Mouse (Mus musculus) T-helper 1 cell (primary cell): ENCODE data around the gene Vac14.

ENCODE experiments used
- in situ Hi-C: fragments of 300-600 bp; cut with MboI, MseI; formaldehyde crosslinking; loops from one replicate; pipeline ENCODE4 v1.15.1; 2025; ENCODE audit warnings: high pct_unique_total_duplicates

Gene Vac14

DNA sequence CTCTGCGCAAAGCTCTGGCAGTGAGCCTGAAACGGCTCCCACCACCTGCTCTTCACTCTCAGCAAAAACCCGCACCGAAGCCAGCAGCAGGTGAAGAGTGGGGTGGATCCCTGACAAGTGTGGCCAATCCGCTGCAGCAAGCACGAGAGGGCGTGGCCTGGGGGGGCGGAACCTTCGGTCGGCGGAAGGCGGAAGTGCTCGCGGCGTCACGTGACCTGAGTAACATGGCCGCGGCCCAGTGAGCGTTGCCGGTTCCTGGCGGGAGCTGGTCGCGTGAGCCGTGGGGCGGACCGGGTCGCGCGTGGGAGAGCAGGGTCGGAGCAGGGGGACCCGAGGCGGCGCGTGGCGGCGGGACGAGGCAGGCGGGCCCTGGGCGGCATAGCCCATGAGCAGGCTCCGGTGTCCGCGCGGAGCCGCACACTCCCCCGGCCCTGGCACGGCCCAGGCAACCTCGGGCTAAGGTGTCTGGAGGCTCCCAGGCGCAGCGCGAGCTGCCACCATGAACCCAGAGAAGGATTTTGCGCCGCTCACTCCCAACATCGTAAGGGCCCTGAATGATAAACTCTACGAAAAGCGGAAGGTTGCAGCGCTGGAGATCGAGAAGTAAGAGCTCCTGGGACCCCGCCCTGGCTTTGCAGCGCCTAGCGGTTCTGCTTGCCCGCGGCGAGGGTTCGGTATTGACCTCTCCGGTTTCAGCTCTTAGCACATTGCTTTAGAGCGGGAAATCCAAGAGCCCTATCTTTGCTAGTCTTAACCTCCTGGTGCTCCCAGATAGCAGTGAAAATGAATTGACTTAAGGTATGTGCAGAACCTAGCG lies at the start of gene Vac14:
TSS of gene Vac14 (plus strand) at position 195 of the 817 bp plus-strand sequence.
- in situ Hi-C loops, result loop anchor here (10.0 kb wide), 1 partner anchor 404 kb away; the partner anchor contains the start of gene Cmtr2

DNA sequence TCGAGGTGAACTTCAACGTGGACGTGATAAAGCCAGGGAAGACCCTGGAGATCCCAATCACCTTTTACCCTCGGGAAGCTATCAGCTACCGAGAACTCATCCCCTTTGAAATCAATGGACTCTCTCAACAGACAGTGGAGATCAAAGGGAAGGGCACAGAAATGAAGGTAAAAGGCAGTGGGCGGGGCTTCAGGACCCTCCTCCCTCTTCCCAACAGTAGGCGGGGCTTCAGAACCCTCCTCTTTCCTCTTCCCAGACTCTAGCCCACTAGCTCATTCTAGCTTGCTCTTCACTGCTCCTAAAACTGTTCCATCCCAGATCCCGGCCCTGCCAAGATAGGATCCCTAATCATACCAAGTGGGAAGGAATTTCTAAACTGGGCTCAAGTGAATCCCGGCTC lies 25.7 kb upstream of the Vac14 start:
- in situ Hi-C loops, result no loop called here

DNA sequence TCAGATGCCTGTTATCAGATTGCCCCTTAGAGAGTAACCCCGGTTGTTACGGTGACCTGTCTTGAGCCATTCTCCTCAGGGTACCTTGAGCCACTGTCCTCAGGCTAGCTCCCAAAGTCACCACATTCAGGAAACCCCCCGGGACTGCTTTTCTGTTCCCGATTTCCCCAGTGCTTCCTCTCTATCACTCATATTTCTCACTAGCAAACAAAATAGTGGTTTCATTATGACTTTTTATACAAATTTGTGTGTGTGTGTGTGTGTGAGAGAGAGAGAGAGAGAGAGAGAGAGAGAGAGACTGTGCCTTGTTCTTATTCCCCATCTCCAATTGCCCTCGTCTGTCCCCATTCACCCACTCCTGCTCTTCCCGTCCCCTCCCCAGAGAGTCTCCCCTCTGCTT lies 24.2 kb upstream of the Vac14 start:
- in situ Hi-C loops, result no loop called here

GRCm38 (mm10) chr8:110604556-110604955 lies 13.8 kb upstream of the Vac14 start:
- in situ Hi-C loops, result no loop called here

DNA sequence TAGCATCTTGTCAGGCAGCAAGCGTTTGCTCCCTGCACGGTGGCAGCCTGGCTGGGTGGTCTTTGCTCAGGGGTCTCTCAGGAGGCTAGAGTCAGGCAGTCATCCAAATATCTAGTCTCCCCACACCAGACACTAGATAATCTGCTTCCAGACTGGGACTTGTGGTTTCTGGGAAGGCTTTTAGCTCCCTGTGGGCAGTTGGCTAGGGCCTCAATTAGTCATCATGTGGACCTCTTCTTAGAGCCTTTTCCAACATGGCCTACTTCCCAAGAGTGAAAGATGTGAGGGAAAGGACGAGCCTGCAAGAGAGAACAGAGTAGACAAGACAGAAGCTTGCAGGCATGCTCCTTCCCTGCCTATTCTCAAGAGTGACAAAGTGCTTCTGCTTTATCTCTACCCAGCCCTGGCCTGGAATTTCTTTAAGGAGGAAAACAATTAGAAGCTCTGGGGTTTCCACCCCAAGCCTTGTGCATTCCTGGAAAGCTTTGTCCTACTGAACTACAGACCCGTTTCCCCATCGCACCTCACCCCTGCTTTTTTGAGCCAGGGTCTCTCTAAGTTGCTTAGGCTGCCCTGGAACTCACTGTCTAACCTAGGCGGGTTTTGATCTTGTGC lies 12.9 kb upstream of the Vac14 start:
- in situ Hi-C loops, result no loop called here

GRCm38 (mm10) chr8:110615730-110616129 lies 2.7 kb upstream of the Vac14 start:
- in situ Hi-C loops, result loop anchor here (10.0 kb wide), 1 partner anchor 401 kb away; the partner anchor contains the start of gene Cmtr2

DNA sequence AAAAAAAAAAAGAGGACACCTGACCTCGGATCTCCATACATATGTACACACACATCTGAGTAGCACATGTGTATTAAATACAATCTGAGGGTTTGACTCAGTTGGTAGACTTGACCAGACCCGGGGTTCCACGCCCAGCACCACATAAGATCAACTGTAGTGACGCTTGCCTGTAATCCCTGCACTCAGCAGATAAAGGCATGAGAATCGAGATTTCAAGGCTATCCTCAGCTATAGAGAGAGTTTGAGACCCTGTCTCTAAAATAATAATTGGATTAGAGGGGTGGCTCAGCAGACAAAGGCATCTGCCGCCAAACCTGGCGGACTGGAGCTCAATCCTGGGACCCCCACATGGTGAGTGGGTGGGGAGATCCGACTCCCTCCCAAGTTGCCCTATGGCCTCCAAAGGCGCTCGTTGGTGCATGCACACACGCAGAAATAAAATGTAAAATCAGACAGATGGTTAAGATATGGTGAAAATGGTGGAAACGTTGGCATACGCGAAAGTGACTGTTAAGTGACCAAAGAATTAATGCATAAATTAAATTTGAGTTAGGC lies 505 bp upstream of the Vac14 start:
- in situ Hi-C loops, result loop anchor here (10.0 kb wide), 1 partner anchor 403 kb away; the partner anchor contains the start of gene Cmtr2

- in situ Hi-C loops, result loop anchor here (10.0 kb wide), 1 partner anchor 404 kb away; the partner anchor contains the start of gene Cmtr2
Observed at GRCm38 (mm10) chr8:110619208-110619574, 806 bp downstream of the Vac14 start.

DNA sequence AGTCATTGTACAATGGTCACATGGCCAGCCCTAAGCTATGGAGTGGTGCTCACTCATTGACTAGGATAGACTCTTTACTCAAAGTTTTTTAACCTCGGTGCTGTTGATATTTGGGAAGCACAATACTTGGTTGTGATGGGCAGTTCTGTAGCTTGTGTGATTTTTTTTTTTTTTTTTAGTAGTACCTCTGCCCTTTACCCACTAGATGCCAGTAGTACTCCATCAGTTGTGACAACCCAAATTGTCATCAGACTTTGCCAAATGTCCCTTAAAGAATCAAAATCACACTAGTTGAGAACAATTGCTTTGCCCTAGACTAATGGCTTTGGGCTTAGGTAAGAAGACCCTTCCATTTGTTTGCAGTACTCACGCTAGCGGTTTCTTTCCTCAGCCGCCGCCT lies 1.5 kb downstream of the Vac14 start:
- in situ Hi-C loops, result loop anchor here (10.0 kb wide), 1 partner anchor 405 kb away; the partner anchor contains the start of gene Cmtr2

DNA sequence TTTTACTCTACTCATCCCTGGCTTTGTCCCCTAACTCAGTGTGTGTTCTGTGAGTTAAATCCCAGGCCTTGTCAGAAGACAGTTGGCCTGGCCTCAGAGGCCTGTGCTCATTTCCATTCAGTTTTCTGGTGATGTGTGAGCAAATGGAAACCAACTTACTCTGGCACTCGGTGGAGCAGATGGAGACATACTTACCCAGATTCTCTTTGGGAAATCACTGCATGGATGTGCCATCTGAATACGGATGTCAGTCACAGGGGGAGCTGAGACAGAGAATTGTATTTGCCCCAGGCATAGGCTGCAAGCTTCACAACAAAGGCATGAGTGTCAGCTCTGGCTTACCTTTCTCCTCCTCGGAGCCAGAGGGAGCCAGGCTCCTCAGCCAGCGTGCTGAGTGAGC lies 8.0 kb downstream of the Vac14 start:
- in situ Hi-C loops, result no loop called here

DNA sequence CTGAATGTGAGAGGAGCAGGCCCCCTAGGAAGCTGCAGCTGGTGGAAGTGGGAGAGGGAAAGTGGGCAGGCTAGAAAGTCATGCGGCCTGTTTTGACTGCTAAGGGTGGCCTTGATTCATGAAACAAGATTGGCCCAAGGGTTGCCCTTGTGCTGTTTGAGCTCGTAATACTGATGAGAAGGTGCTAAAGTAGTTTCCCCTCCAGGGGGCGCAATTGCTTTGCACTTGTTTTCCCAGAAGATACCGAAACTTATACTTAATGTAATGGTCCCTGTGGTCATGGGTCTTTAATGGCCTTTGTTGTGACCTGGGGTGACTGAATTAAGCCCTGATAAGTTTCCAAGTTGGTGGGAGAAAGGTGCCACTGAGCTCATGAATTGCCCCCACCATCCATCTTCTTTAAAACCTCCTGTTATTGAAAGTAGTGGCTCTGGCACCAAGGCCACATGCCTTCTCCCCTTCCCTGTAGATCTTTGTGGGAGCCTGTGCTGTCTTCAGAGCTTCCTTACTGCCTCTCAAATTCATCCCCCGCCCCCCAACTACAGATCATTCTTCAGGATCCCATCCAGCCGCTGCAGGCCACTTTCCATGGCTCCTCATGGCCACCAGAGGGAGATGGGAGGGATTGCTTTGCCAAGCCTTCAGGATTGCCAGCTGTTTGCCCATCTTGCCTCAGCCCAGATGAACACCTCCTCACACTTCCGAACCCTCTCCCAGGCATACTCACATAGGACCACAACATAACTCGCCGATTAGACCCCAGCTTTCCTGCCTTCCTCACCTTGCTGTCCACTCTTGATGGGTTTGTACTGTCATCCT lies 11.1 kb downstream of the Vac14 start:
- in situ Hi-C loops, result no loop called here

DNA sequence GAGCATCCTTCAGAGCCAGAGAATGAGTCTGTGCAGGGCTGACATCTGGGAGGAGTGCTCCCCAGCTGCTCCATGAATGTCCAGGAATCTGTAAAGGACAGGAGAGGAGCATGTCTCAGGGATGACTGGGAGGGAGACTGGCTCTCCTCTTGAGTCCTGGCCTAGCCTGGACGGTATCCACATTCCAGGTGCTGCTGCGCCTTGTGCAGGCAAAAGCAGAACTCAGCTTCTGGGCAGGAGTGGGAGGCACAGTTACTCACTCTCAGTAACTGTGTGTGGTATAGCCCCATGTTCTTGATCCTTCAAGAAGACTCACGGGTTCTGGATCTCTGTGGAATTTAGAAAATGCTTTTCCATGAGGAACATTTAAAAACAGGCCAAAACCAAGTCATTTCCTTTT lies 11.7 kb downstream of the Vac14 start:
- in situ Hi-C loops, result no loop called here

GRCm38 (mm10) chr8:110630571-110631071 lies 12.2 kb downstream of the Vac14 start:
- in situ Hi-C loops, result no loop called here

GRCm38 (mm10) chr8:110631201-110631600 lies 12.8 kb downstream of the Vac14 start:
- in situ Hi-C loops, result no loop called here

DNA sequence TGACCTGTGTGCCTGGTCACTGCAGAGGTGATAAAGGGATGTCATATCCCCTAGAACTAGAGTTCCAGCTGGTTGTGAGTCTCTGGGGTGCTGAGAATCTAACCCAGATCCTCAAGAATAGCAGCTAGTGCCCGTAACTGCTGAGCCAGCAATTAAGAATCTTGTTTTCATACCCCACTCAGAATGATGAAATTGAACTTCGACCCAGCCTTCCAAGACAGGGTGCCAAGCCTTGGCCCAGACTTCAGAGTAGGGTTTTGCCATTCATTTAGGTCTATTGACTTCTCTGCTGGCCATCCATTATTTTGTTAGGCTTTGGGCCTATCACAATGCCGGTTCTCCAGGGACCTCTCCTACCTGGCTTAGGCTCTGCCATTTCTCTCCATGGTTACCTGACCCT lies 15.4 kb downstream of the Vac14 start:
- in situ Hi-C loops, result no loop called here

DNA sequence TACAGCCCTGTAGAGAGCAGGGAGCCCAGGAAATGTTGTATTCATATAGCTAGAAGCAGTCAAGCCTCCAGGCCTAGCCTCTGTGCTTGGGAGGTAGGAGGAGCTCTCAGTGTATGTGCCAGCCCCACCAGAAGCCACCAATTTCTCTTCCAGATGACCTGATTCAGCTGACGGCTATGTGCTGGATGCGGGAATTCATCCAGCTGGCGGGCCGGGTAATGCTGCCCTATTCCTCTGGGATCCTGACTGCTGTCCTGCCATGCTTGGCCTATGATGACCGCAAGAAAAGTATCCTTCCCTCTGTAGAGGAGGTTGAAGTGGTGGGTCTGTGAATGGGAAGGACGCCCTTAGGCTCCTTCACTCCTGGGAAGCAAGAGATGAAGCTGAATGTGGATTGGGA lies 17.8 kb downstream of the Vac14 start:
- in situ Hi-C loops, result no loop called here

- in situ Hi-C loops, result no loop called here
Observed at GRCm38 (mm10) chr8:110642331-110642730, 23.9 kb downstream of the Vac14 start.

- in situ Hi-C loops, result no loop called here
Observed at GRCm38 (mm10) chr8:110643177-110643576, 24.8 kb downstream of the Vac14 start.

- in situ Hi-C loops, result no loop called here
Observed at GRCm38 (mm10) chr8:110644422-110644821, 26.0 kb downstream of the Vac14 start.

GRCm38 (mm10) chr8:110644901-110645300 lies 26.5 kb downstream of the Vac14 start:
- in situ Hi-C loops, result no loop called here

GRCm38 (mm10) chr8:110645340-110645739 lies 27.0 kb downstream of the Vac14 start:
- in situ Hi-C loops, result no loop called here

- in situ Hi-C loops, result no loop called here
Observed at GRCm38 (mm10) chr8:110646064-110646463, 27.7 kb downstream of the Vac14 start.
